Mouse (Mus musculus): ENCODE measurements around the gene Hsd17b1. TPM values are rescaled to one million over a fixed set of nuclear protein-coding genes. Genes with fewer than 3 reads are reported as not detected.

Hsd17b1 gene
- polyA plus RNA-seq, 1 experiment from 2014 or later, result not detected

GRCm38 (mm10) chr11:101095314-101096024, 17.3 kb downstream of the Hsd17b1 start, which contains the start of gene Psmc3ip:
Gene Psmc3ip, minus strand, starts transcription at chr11:101095436.
- Histone ChIP-seq H3K27me3 (ENCODE audit: insufficient read depth, poor library complexity, severe bottlenecking) (no peaks in the 10 kb centered on the region), H3K9me3 (no peaks in the 10 kb centered on the region), H3K27ac (peak within 1 kb of the TSS; percentile 94), H3K4me3 (peak within 1 kb of the TSS; percentile 83), H3K36me3 (peaks cover 74% of the 10 kb centered on the region), H3K4me1 (peaks cover 21% of the 10 kb centered on the region)
- peak; percentile 98 for DNase-seq (ENCODE audit: low spot score)
- under 1% methylated on average over 43 of the region's 43 CpGs for WGBS

- peaks cover 71% of the 10 kb centered on the region for H3K36me3 ChIP-seq
- no peak for DNase-seq (ENCODE audit: low spot score)
- no peak overlapping the region for H3K4me3 ChIP-seq
- H3K4me1 ChIP-seq, result peaks cover 21% of the 10 kb centered on the region
- H3K27me3 ChIP-seq (ENCODE audit: insufficient read depth, poor library complexity, severe bottlenecking), result no peaks in the 10 kb centered on the region
- H3K9me3 ChIP-seq, result no peaks in the 10 kb centered on the region
- WGBS, result 95% methylated on average over 8 of the region's 8 CpGs
- no peak overlapping the region for H3K27ac ChIP-seq
Measured at GRCm38 (mm10) chr11:101098231-101098630, 20.0 kb downstream of the Hsd17b1 start.

GRCm38 (mm10) chr11:101103011-101103410, 24.8 kb downstream of the Hsd17b1 start:
- Histone ChIP-seq H3K9me3 (no peaks in the 10 kb centered on the region), H3K27ac (no peak overlapping the region), H3K4me1 (no peaks in the 10 kb centered on the region), H3K27me3 (ENCODE audit: insufficient read depth, poor library complexity, severe bottlenecking) (no peaks in the 10 kb centered on the region), H3K4me3 (no peak overlapping the region), H3K36me3 (peaks cover 71% of the 10 kb centered on the region)
- 88% methylated on average over 5 of the region's 5 CpGs for WGBS
- no peak for DNase-seq (ENCODE audit: low spot score)

GRCm38 (mm10) chr11:101109351-101109750, 31.1 kb downstream of the Hsd17b1 start:
- Histone ChIP-seq H3K4me3 (no peak overlapping the region), H3K27me3 (ENCODE audit: insufficient read depth, poor library complexity, severe bottlenecking) (no peaks in the 10 kb centered on the region), H3K36me3 (peaks cover 30% of the 10 kb centered on the region), H3K9me3 (no peaks in the 10 kb centered on the region), H3K27ac (no peak overlapping the region), H3K4me1 (no peaks in the 10 kb centered on the region)
- WGBS, result 91% methylated on average over 4 of the region's 4 CpGs
- DNase-seq (ENCODE audit: low spot score), result no peak

- H3K27ac ChIP-seq, result no peak overlapping the region
- H3K27me3 ChIP-seq (ENCODE audit: insufficient read depth, poor library complexity, severe bottlenecking), result no peaks in the 10 kb centered on the region
- H3K36me3 ChIP-seq, result peaks cover 19% of the 10 kb centered on the region; the same call in 1 of the 2 replicates
- no peaks in the 10 kb centered on the region for H3K9me3 ChIP-seq
- no peak for DNase-seq (ENCODE audit: low spot score)
- WGBS, result 61% methylated on average over 5 of the region's 5 CpGs
- H3K4me1 ChIP-seq, result peaks cover 3% of the 10 kb centered on the region; the same call in 1 of the 2 replicates
- H3K4me3 ChIP-seq, result no peak overlapping the region
Measured at GRCm38 (mm10) chr11:101110708-101111107, 32.5 kb downstream of the Hsd17b1 start.

GRCm38 (mm10) chr11:101111178-101111577, 33.0 kb downstream of the Hsd17b1 start:
- H3K9me3 ChIP-seq, result no peaks in the 10 kb centered on the region
- H3K36me3 ChIP-seq, result peaks cover 17% of the 10 kb centered on the region; the same call in 1 of the 2 replicates
- H3K27ac ChIP-seq, result no peak overlapping the region
- H3K4me1 ChIP-seq, result peaks cover 5% of the 10 kb centered on the region; the same call in 1 of the 2 replicates
- DNase-seq (ENCODE audit: low spot score), result no peak
- WGBS, result 92% methylated on average over 4 of the region's 4 CpGs
- no peak overlapping the region for H3K4me3 ChIP-seq
- H3K27me3 ChIP-seq (ENCODE audit: insufficient read depth, poor library complexity, severe bottlenecking), result no peaks in the 10 kb centered on the region

GRCm38 (mm10) chr11:101112186-101112585, 34.0 kb downstream of the Hsd17b1 start:
- H3K9me3 ChIP-seq, result no peaks in the 10 kb centered on the region
- peaks cover 24% of the 10 kb centered on the region; the same call in 1 of the 2 replicates for H3K36me3 ChIP-seq
- H3K4me1 ChIP-seq, result peaks cover 5% of the 10 kb centered on the region; the same call in 1 of the 2 replicates
- H3K27ac ChIP-seq, result no peak overlapping the region
- DNase-seq (ENCODE audit: low spot score), result no peak
- 89% methylated on average over 3 of the region's 3 CpGs for WGBS
- no peak overlapping the region for H3K4me3 ChIP-seq
- H3K27me3 ChIP-seq (ENCODE audit: insufficient read depth, poor library complexity, severe bottlenecking), result no peaks in the 10 kb centered on the region

- Histone ChIP-seq H3K27ac (no peak overlapping the region), H3K9me3 (no peaks in the 10 kb centered on the region), H3K27me3 (ENCODE audit: insufficient read depth, poor library complexity, severe bottlenecking) (no peaks in the 10 kb centered on the region), H3K36me3 (peaks cover 20% of the 10 kb centered on the region; the same call in 1 of the 2 replicates), H3K4me1 (peaks cover 28% of the 10 kb centered on the region), H3K4me3 (no peak overlapping the region)
- no peak for DNase-seq (ENCODE audit: low spot score)
- WGBS, result 77% methylated on average over 2 of the region's 2 CpGs
Measured at GRCm38 (mm10) chr11:101115564-101115963, 37.4 kb downstream of the Hsd17b1 start.

GRCm38 (mm10) chr11:101118105-101118504, 39.9 kb downstream of the Hsd17b1 start:
- peak overlapping the region; percentile 50; the same call in 1 of the 2 replicates for H3K27ac ChIP-seq
- DNase-seq (ENCODE audit: low spot score), result no peak
- peaks cover 38% of the 10 kb centered on the region for H3K4me1 ChIP-seq
- H3K27me3 ChIP-seq (ENCODE audit: insufficient read depth, poor library complexity, severe bottlenecking), result no peaks in the 10 kb centered on the region
- WGBS, result 30% methylated on average over 4 of the region's 4 CpGs
- no peaks in the 10 kb centered on the region for H3K9me3 ChIP-seq
- H3K36me3 ChIP-seq, result peaks cover 29% of the 10 kb centered on the region
- H3K4me3 ChIP-seq, result peak overlapping the region; percentile 94; the same call in 1 of the 2 replicates

- Histone ChIP-seq H3K4me3 (peak overlapping the region; percentile 94), H3K4me1 (peaks cover 38% of the 10 kb centered on the region), H3K9me3 (no peaks in the 10 kb centered on the region), H3K27ac (peak overlapping the region; percentile 94), H3K36me3 (peaks cover 33% of the 10 kb centered on the region), H3K27me3 (ENCODE audit: insufficient read depth, poor library complexity, severe bottlenecking) (no peaks in the 10 kb centered on the region)
- under 1% methylated on average over 36 of the region's 39 CpGs for WGBS
- peak; percentile 77 for DNase-seq (ENCODE audit: low spot score)
Measured at GRCm38 (mm10) chr11:101119131-101119760, 41.0 kb downstream of the Hsd17b1 start.

- peaks cover 38% of the 10 kb centered on the region for H3K36me3 ChIP-seq
- peaks cover 38% of the 10 kb centered on the region for H3K4me1 ChIP-seq
- H3K9me3 ChIP-seq, result no peaks in the 10 kb centered on the region
- H3K4me3 ChIP-seq, result peak within 1 kb of the TSS; percentile 94
- peak within 1 kb of the TSS; percentile 94 for H3K27ac ChIP-seq
- WGBS, result under 1% methylated on average over 61 of the region's 61 CpGs
- no peaks in the 10 kb centered on the region for H3K27me3 ChIP-seq (ENCODE audit: insufficient read depth, poor library complexity, severe bottlenecking)
- DNase-seq (ENCODE audit: low spot score), result peak; percentile 99
Measured at GRCm38 (mm10) chr11:101119761-101120544, 41.7 kb downstream of the Hsd17b1 start, which contains the start of the genes Retreg3 and Tubg1. Gene Retreg3, minus strand, starts transcription at chr11:101119893. Gene Tubg1, plus strand, starts transcription at chr11:101119938.

GRCm38 (mm10) chr11:101120545-101121188, 42.5 kb downstream of the Hsd17b1 start:
- peak overlapping the region; percentile 94 for H3K4me3 ChIP-seq
- DNase-seq (ENCODE audit: low spot score), result no peak
- H3K4me1 ChIP-seq, result peaks cover 35% of the 10 kb centered on the region
- H3K27ac ChIP-seq, result peak overlapping the region; percentile 94
- no peaks in the 10 kb centered on the region for H3K9me3 ChIP-seq
- H3K36me3 ChIP-seq, result peaks cover 45% of the 10 kb centered on the region
- WGBS, result 25% methylated on average over 19 of the region's 19 CpGs
- H3K27me3 ChIP-seq (ENCODE audit: insufficient read depth, poor library complexity, severe bottlenecking), result no peaks in the 10 kb centered on the region
